Mouse (Mus musculus): ENCODE data around the gene Stoml1.

Gene Stoml1

DNA sequence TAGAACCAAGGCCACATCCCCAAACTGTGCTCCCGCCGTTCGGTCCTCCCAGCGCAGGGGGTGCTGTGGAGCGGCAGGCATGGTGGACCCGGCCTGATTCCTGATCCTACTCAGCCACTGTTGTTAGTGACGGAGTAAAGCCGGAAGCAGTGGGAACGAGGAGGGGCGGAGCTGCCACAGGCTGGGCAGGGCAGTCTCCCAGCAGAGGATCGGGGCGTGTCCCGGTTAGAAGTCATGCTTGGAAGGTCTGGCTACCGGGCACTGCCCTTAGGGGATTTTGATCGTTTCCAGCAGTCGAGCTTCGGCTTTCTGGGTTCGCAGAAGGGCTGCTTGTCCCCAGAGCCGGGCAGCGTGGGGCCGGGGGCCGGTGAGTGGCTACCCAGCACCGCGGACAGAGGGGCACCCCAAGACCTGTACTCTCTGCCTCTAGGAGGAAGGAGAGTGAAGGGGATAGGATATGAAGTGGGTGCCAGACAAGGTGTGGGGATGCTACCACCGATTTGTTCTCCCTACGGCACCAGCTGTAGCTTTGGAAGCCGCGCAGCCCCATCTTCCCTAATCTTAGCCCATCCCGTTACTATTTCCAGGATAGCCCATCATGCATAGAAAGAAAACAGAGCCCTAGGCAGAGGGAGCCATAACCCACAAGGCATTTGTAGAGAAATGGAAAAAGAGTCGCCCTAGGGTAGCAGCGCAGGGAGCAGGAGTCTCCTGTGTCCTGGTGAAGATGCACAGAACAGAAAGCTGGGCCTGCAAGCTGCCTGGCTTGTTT, at the start of gene Stoml1:
Gene Stoml1, plus strand, starts transcription at position 132 of the 772 bp plus-strand sequence.
- peak; percentile 96 for DNase-seq (ENCODE audit: low read depth)

DNA sequence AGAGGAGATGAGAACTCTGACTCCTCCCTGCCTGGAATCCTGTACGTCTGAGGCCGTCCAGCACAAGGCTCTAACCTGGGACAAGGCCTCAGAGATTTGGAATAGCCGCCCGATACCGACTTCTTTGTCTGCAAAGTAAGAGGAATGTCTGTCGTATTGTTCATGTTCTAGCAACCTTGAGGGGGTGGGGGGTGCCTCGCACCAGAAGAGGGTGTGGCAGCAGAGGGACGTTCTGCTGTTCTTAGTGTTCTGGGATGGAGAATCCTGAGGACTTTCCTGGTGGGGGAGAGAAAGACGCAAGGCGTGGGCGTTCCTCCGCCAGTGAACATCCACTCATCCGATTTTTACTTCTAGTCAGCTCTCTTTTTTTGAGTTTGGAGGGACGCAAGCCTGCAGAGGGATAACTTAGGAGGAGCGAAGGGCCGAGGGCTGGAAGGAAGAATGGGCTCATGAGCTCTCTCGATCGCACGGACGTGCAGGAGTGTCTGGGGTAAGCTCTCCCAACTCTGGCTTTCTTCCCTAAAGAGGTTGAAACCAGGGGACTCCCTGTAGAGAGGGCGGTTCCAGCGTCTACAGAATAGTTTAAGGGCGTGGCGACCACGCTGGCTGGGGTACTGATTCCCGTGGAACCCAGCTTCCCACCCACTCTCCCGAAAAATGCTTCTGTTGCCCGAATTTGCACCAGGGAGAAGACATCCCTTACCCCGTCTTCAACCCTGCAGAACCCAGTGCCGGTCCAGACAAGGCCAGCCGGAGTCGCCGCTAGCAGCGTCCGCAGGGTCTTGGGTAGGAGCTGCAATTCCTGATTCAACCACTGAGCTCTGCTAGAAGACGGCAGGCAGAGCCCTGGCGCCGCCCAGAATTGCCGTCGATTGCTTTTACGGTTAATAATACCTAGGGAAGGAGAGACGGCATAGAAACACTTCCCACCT, 49.2 kb upstream of the Stoml1 start, which contains the start of the genes Islr and Islr2:
Gene Islr, minus strand, starts transcription at position 791 of the 932 bp plus-strand sequence.
Gene Islr2, minus strand, starts transcription at position 804 of the 932 bp plus-strand sequence.
- DNase-seq (ENCODE audit: low read depth), result peak; percentile 83

- peak; percentile 92 for DNase-seq (ENCODE audit: low read depth)
Measured at GRCm38 (mm10) chr9:58204448-58205000, 48.4 kb upstream of the Stoml1 start.

DNA sequence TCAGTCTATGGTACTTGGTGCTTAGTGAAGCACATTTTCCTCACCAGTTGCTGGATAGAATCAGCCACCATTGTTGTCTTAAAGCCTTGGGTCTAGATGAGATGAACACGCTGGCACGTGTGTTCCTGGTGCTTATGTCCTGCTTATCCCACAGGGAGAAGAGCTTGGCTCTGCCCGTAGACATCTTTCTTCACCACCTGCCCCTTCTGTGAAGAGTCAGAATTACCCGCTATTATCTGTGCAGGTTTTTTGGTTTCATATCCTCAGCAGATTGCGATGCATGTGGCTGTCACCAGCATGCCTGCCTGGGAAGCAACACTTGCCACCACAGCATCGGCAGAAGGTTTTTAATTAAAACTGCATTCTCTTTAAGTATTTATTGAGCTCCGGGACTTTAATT, 47.0 kb upstream of the Stoml1 start:
- DNase-seq (ENCODE audit: low read depth), result no peak

DNA sequence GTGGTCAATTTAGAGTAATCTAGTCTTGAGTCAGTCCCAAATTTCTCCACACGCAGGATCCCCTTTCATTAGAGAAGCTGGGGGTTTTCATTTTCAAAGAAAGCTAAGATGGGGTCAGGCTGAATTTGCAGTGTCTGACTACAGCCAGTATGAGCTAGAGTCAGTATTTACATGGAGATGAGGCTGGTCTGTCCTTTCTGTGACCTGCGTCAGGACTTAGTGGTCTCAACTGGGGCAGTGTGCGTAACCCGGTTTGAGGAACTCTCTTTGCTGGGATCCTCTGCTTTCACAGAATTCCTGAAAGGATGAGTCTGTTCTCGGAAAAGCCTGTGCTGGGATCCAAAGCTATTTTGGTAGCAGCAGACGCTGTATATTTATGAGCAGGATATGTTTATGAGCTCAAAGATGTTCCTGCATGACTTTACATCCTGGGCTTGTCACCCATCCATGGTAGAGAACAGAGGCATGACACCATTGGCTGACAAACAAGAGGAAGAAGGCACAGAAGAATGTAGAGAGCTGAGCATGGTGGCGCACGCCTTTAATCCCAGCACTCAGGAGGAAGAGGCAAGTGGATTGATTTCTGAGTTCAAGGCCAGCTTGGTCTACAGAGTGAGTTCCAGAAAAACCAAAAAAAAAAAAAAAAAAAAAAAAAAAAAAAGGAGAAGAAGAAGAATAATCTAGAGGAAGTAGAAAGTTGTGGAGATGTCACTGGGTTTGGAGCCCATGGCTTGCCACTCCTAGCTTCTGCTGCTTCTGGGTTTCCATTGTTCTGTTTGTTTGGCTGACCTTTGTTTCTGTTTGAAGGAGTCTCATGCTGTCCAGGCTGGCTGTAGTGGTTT, 43.3 kb upstream of the Stoml1 start:
- no peak for DNase-seq (ENCODE audit: low read depth)

DNA sequence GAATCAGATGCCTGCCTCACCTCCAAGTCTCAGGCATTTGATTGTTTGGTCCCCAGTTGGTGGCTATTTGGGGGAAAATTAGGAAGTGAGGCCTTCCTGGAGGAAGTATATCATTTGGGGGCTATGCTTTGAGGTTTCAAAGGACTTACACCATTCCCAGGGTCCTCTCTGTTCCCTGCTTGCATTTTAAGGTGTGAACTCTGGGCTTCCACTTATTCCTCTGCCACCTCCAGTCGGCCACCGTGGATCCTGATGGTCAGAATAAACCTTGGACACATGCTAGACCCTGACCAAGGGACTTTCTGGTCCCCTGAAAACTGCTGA, 42.7 kb upstream of the Stoml1 start:
- no peak for DNase-seq (ENCODE audit: low read depth)

GRCm38 (mm10) chr9:58213377-58213776, 39.6 kb upstream of the Stoml1 start:
- no peak for DNase-seq (ENCODE audit: low read depth)

- DNase-seq (ENCODE audit: low read depth), result no peak
Measured at GRCm38 (mm10) chr9:58213865-58214264, 39.1 kb upstream of the Stoml1 start.

GRCm38 (mm10) chr9:58214519-58215180, 38.3 kb upstream of the Stoml1 start:
- DNase-seq (ENCODE audit: low read depth), result no peak

GRCm38 (mm10) chr9:58216402-58216801, 36.6 kb upstream of the Stoml1 start:
- DNase-seq (ENCODE audit: low read depth), result no peak

GRCm38 (mm10) chr9:58218539-58218938, 34.4 kb upstream of the Stoml1 start:
- DNase-seq (ENCODE audit: low read depth), result no peak

GRCm38 (mm10) chr9:58220218-58220903, 32.6 kb upstream of the Stoml1 start:
- DNase-seq (ENCODE audit: low read depth), result peak; percentile 62

- no peak for DNase-seq (ENCODE audit: low read depth)
Measured at GRCm38 (mm10) chr9:58224356-58224755, 28.6 kb upstream of the Stoml1 start.

- peak; percentile 85 for DNase-seq (ENCODE audit: low read depth)
Measured at GRCm38 (mm10) chr9:58225915-58226913, 26.8 kb upstream of the Stoml1 start.

- DNase-seq (ENCODE audit: low read depth), result no peak
Measured at GRCm38 (mm10) chr9:58228777-58229466, 24.0 kb upstream of the Stoml1 start.

DNA sequence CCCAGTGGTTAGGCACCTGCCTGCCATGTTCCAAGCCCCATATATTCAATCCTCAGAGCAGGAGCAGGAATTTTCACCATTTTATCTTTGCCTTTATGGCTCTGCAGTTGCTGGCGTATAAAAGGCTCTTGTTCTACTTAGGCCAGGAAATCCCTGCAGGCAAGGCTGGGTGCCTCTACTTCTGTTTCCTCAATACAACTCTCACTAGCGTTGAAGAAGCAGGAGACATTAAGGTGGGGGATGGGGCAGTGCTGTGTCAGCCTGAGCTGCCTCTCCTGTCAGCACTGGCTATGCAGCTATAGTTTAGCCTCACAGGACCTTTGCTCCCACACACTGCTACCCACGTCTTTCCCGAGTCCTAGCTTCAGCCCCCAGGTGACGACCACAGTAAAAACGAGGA, 21.2 kb upstream of the Stoml1 start:
- DNase-seq (ENCODE audit: low read depth), result no peak

DNA sequence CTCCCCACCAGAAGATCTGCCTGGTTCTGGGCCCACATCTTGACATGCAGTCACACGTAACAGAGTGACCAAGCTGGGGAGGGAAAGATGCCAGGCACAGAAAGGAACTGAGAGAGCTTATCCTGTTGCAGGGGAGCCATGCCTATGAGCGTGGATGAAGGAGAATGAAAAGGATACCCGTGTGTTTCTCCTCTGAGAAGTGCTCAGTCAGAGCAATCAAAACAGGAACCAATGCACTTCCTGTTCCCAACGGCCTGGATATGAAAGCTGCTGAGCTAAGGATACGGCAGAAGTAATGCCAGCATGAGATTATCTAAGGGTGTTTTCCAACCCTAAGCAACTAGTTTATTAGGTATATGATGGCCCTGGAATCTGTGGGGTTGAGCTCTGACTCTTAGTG, 20.6 kb upstream of the Stoml1 start:
- DNase-seq (ENCODE audit: low read depth), result no peak

DNA sequence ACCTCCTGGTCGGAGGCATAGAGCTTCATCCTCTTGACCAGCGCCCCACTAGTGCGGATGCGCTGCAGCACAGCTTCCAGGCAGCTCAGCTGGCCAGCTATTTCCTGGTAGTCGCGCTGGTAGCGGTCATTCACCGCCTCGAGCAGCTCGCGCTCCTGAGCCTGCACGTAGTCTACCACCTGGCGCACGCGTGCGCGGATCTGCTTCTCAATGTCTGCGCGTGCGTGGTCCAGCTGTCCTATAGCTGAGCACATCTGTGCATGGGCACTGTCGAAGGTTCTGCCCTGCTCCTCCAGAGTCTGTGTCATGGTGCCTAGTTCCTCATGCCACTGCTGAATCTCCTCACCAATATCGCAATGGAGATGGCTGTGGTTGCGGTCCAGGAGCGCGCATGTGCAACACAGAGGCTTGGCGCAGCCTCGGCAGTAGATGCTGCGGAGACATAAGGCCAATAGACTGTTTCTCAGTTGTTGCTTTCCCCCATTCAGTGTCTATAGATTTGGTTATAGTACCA, 18.4 kb upstream of the Stoml1 start:
- DNase-seq (ENCODE audit: low read depth), result no peak

Measured in induced T-regulatory cell, adult 2 months (primary cell).